Mouse (Mus musculus): ENCODE results near the gene Tnfrsf21. TPM values are rescaled to one million over a fixed set of nuclear protein-coding genes. Genes with fewer than 3 reads are reported as not detected.

Tnfrsf21 gene
- polyA plus RNA-seq, 1 experiment from 2014 or later = 11.4 TPM

DNA sequence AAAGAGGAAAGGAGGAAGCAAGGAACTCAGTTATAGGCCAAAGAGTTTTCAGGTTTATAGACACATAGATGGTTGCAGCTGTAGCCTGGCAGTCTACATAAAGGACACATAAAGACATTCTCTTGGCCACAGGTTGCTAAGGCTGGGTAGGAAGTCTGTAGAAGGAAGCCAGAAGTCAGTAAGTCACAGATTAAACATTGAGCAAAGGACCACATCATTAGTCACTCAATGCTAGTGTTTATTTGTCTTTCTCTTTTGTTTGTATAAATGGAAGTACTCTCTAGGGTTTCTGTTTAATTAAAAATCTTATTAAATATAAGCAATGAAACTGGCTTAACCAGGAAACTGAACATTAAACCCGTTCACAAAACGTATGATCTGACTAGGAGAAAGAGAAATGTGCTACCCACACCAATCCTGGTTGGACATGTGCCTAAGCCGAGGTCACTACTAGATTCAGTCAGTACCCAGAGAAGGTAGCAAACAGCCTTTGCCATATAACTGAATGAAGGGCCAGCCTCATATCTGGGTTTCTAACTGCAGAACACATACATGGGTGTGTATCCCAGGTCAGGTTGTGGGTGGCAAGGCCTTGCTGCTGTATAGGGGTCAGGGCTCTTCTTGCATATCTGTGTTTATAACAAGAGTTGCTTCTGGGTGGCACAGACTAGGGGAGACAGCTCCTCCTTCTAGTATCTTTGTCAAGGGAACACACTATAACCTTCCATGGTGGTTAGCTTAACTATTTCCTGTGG, 113.9 kb downstream of the Tnfrsf21 start:
- 83% methylated on average over 3 of the region's 3 CpGs for WGBS
- no peak overlapping the region for H3K9ac ChIP-seq (ENCODE audit: low read length)
- H3K27ac ChIP-seq (ENCODE audit: low read length) = no peak overlapping the region
- no peak for ATAC-seq (replicated peaks; ENCODE audit: extremely low read depth, insufficient read depth, low FRiP score)
- H3K4me3 ChIP-seq (ENCODE audit: low read length) = no peak overlapping the region
- H3K36me3 ChIP-seq (ENCODE audit: control insufficient read depth, insufficient read depth) = no peaks in the 10 kb centered on the region
- H3K4me1 ChIP-seq (ENCODE audit: control insufficient read depth, insufficient read depth, low read length) = no peaks in the 10 kb centered on the region
- H3K9me3 ChIP-seq (replicated peaks; ENCODE audit: control insufficient read depth, low read length) = no peaks in the 10 kb centered on the region
- H3K27me3 ChIP-seq (ENCODE audit: control insufficient read depth, insufficient read depth, low read length) = no peaks in the 10 kb centered on the region
- no peak overlapping the region for H3K4me2 ChIP-seq (ENCODE audit: low read depth, low read length)

DNA sequence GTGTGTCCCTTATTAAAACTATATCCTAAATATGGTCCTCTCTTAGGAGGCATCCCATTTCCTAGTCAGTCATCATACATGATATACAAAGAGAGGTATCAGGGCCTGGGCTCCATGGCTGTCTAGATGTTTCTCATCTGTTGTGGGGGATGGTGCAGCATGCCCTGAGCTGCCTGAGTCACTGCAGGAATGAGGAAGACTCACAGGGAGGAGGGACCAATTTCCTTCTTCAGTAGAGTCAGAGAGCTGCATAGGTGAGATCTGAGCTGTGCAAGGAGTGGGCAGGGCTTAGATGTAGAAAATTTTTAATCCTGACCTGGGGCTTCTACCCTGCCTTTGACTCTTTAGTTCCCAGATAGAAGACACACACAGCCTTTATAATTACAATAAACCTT, 114.5 kb downstream of the Tnfrsf21 start:
- Histone ChIP-seq H3K4me2 (ENCODE audit: low read depth, low read length) (no peak overlapping the region), H3K9me3 (replicated peaks; ENCODE audit: control insufficient read depth, low read length) (no peaks in the 10 kb centered on the region), H3K27me3 (ENCODE audit: control insufficient read depth, insufficient read depth, low read length) (no peaks in the 10 kb centered on the region), H3K27ac (ENCODE audit: low read length) (no peak overlapping the region), H3K36me3 (ENCODE audit: control insufficient read depth, insufficient read depth) (no peaks in the 10 kb centered on the region), H3K9ac (ENCODE audit: low read length) (no peak overlapping the region), H3K4me3 (ENCODE audit: low read length) (no peak overlapping the region), H3K4me1 (ENCODE audit: control insufficient read depth, insufficient read depth, low read length) (no peaks in the 10 kb centered on the region)
- ATAC-seq (replicated peaks; ENCODE audit: extremely low read depth, insufficient read depth, low FRiP score) = no peak

DNA sequence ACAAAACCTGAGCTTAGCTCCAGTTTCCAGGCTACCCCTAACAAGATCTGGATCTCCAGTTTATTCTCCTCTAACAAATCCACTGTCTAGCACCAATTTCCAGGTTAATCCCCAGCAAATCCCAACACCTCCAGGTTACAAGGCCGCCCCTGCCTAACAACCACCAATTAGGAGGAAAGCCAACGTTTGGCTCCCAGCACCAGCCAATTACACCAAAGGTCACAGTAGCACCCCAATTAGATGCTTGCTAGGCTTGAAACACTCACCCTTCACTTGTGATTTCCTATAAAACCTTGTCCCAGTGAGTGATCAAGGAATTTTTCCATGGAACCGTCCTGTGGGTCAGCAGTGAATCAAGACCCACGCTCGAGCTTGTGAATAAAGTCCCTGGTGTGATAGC, 116.1 kb downstream of the Tnfrsf21 start:
- Histone ChIP-seq H3K27me3 (ENCODE audit: control insufficient read depth, insufficient read depth, low read length) (no peaks in the 10 kb centered on the region), H3K27ac (ENCODE audit: low read length) (no peak overlapping the region), H3K4me3 (ENCODE audit: low read length) (no peak overlapping the region), H3K36me3 (ENCODE audit: control insufficient read depth, insufficient read depth) (no peaks in the 10 kb centered on the region), H3K9me3 (replicated peaks; ENCODE audit: control insufficient read depth, low read length) (no peaks in the 10 kb centered on the region), H3K4me1 (ENCODE audit: control insufficient read depth, insufficient read depth, low read length) (no peaks in the 10 kb centered on the region), H3K4me2 (ENCODE audit: low read depth, low read length) (no peak overlapping the region), H3K9ac (ENCODE audit: low read length) (no peak overlapping the region)
- no peak for ATAC-seq (replicated peaks; ENCODE audit: extremely low read depth, insufficient read depth, low FRiP score)
- 84% methylated on average over 5 of the region's 5 CpGs for WGBS

DNA sequence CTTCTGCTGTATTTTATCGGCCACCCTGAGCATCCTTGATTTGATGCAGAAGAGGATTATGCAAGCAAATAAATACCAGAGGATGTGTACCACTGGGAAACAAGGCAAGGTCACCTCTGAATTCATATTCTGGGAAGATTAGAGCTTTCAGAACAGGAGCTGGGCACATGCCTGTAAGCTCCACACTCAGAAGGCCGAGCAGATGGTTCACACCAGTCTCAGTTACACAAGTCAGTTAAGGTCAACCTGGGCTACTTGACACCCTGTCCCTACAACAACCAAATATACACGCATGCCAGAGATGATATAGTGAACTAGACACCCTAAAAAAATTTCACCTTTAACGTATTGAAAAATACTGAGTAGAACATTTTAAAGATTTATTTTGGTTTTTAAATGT, 116.8 kb downstream of the Tnfrsf21 start:
- WGBS = 78% methylated on average over 4 of the region's 4 CpGs
- H3K4me3 ChIP-seq (ENCODE audit: low read length) = no peak overlapping the region
- H3K4me1 ChIP-seq (ENCODE audit: control insufficient read depth, insufficient read depth, low read length) = no peaks in the 10 kb centered on the region
- no peak for ATAC-seq (replicated peaks; ENCODE audit: extremely low read depth, insufficient read depth, low FRiP score)
- H3K9me3 ChIP-seq (replicated peaks; ENCODE audit: control insufficient read depth, low read length) = no peaks in the 10 kb centered on the region
- H3K9ac ChIP-seq (ENCODE audit: low read length) = no peak overlapping the region
- H3K36me3 ChIP-seq (ENCODE audit: control insufficient read depth, insufficient read depth) = no peaks in the 10 kb centered on the region
- no peak overlapping the region for H3K4me2 ChIP-seq (ENCODE audit: low read depth, low read length)
- no peak overlapping the region for H3K27ac ChIP-seq (ENCODE audit: low read length)
- no peaks in the 10 kb centered on the region for H3K27me3 ChIP-seq (ENCODE audit: control insufficient read depth, insufficient read depth, low read length)

DNA sequence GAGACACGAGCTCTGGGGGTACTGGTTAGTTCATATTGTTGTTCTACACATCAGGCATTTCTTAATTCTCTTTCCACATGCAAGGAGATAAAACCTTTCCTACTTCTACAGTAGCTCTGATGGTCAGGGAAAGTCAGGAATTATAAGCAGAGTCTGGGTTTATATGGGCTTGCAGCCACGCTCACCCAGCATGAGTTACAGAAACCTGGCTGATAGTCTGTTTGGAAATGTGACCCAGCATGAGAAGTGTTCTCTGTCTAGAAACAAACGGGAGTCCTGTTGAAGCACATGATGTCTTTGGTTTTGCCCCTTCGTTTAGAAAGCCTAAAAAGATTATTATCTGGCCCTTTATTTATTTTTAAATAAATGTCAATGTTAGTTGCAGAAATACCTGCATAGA, 118.6 kb downstream of the Tnfrsf21 start:
- no peak overlapping the region for H3K4me2 ChIP-seq (ENCODE audit: low read depth, low read length)
- no peaks in the 10 kb centered on the region for H3K36me3 ChIP-seq (ENCODE audit: control insufficient read depth, insufficient read depth)
- H3K4me3 ChIP-seq (ENCODE audit: low read length) = no peak overlapping the region
- H3K9ac ChIP-seq (ENCODE audit: low read length) = no peak overlapping the region
- H3K4me1 ChIP-seq (ENCODE audit: control insufficient read depth, insufficient read depth, low read length) = no peaks in the 10 kb centered on the region
- no peak for ATAC-seq (replicated peaks; ENCODE audit: extremely low read depth, insufficient read depth, low FRiP score)
- no peak overlapping the region for H3K27ac ChIP-seq (ENCODE audit: low read length)
- no peaks in the 10 kb centered on the region for H3K9me3 ChIP-seq (replicated peaks; ENCODE audit: control insufficient read depth, low read length)
- H3K27me3 ChIP-seq (ENCODE audit: control insufficient read depth, insufficient read depth, low read length) = no peaks in the 10 kb centered on the region
- 58% methylated on average over 4 of the region's 4 CpGs for WGBS

DNA sequence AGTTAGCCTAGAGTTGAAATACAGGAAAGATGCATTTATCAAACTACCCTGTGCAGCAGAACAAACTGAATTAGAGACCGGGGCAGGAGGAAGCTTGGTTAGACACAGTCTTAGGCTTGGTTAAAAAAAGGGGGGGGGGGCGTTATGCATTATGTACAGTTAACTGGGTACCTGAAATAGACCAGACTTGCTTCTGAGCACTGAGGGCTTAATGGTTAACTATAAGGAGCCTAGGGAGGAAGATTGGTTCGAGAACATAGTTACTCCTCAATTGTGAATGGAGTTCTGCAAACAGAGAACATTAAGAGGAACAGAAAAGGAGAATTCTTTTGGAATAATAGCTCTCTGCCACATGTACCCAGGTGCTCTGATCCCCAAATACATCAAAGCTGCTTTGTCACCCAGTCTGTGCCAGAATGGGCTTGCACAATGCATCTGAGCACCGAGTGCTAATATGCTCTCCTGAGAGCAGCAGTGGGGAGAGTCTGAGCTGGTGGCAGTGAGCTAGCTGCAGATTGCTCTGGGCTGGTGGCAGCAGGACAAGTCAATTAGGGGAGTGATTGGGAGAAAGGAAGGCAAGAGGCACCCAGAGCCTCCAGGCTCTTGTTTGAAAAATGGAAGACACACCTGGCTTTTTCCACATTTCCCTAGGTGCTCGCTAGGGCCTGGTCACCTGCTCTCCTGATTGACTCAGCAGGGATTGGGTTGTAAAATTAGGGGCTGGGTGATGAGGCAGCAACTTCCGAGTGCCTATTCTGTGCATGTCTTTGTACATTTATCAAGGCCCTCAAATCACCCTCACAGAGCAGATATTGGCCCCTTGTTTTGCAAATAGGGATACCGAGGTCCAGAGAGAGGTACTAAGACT, 119.3 kb downstream of the Tnfrsf21 start:
- Histone ChIP-seq H3K9me3 (replicated peaks; ENCODE audit: control insufficient read depth, low read length) (no peaks in the 10 kb centered on the region), H3K36me3 (ENCODE audit: control insufficient read depth, insufficient read depth) (no peaks in the 10 kb centered on the region), H3K27me3 (ENCODE audit: control insufficient read depth, insufficient read depth, low read length) (no peaks in the 10 kb centered on the region), H3K4me3 (ENCODE audit: low read length) (no peak overlapping the region), H3K27ac (ENCODE audit: low read length) (no peak overlapping the region), H3K4me2 (ENCODE audit: low read depth, low read length) (no peak overlapping the region), H3K9ac (ENCODE audit: low read length) (no peak overlapping the region), H3K4me1 (ENCODE audit: control insufficient read depth, insufficient read depth, low read length) (no peaks in the 10 kb centered on the region)
- ATAC-seq (replicated peaks; ENCODE audit: extremely low read depth, insufficient read depth, low FRiP score) = no peak
- 66% methylated on average over 7 of the region's 7 CpGs for WGBS

DNA sequence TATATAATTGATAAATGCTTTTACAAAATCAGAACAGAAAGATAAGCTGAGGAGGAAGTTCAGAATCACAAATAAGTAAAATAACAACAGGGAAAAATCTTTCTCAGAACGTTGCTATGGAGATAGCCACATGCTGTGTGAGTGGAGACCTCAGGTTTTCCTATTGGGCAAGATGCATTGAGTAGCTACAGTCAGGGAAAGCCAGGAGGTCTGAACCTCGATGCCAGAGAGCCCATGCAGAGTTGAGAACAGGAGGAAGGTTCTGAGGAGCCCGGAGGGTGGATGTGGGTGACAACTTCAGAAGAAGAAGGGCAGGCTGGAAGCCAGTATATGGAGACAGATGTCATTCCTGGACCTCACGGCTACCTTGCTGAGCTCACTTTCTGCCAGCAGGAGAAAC, 120.4 kb downstream of the Tnfrsf21 start:
- no peak overlapping the region for H3K4me3 ChIP-seq (ENCODE audit: low read length)
- H3K9me3 ChIP-seq (replicated peaks; ENCODE audit: control insufficient read depth, low read length) = no peaks in the 10 kb centered on the region
- ATAC-seq (replicated peaks; ENCODE audit: extremely low read depth, insufficient read depth, low FRiP score) = no peak
- H3K27me3 ChIP-seq (ENCODE audit: control insufficient read depth, insufficient read depth, low read length) = no peaks in the 10 kb centered on the region
- H3K4me2 ChIP-seq (ENCODE audit: low read depth, low read length) = no peak overlapping the region
- no peaks in the 10 kb centered on the region for H3K4me1 ChIP-seq (ENCODE audit: control insufficient read depth, insufficient read depth, low read length)
- H3K36me3 ChIP-seq (ENCODE audit: control insufficient read depth, insufficient read depth) = no peaks in the 10 kb centered on the region
- no peak overlapping the region for H3K27ac ChIP-seq (ENCODE audit: low read length)
- WGBS = 60% methylated on average over 4 of the region's 4 CpGs
- H3K9ac ChIP-seq (ENCODE audit: low read length) = no peak overlapping the region

DNA sequence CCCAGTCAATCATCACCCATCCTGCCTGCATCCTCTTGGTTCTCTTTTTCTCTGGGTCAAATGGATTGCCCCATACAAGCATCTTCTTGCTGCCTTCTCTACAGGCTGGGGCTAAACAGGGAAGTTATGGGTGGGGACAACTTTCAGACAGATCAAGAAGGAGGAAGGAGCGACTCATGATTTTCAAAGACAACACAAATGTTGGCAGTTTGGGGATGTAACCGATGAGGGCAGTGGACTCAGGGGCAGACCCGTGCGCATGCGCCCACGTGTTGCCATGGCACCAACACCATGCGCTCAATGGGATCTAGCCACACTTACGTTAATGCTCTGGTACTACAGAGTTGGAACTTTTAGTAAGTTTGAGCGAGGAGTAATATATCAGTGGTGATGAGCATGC, 121.5 kb downstream of the Tnfrsf21 start:
- H3K4me1 ChIP-seq (ENCODE audit: control insufficient read depth, insufficient read depth, low read length) = no peaks in the 10 kb centered on the region
- no peaks in the 10 kb centered on the region for H3K36me3 ChIP-seq (ENCODE audit: control insufficient read depth, insufficient read depth)
- no peaks in the 10 kb centered on the region for H3K9me3 ChIP-seq (replicated peaks; ENCODE audit: control insufficient read depth, low read length)
- no peak overlapping the region for H3K4me2 ChIP-seq (ENCODE audit: low read depth, low read length)
- H3K9ac ChIP-seq (ENCODE audit: low read length) = no peak overlapping the region
- no peak for ATAC-seq (replicated peaks; ENCODE audit: extremely low read depth, insufficient read depth, low FRiP score)
- no peak overlapping the region for H3K27ac ChIP-seq (ENCODE audit: low read length)
- H3K27me3 ChIP-seq (ENCODE audit: control insufficient read depth, insufficient read depth, low read length) = no peaks in the 10 kb centered on the region
- H3K4me3 ChIP-seq (ENCODE audit: low read length) = no peak overlapping the region
- WGBS = 85% methylated on average over 9 of the region's 9 CpGs

DNA sequence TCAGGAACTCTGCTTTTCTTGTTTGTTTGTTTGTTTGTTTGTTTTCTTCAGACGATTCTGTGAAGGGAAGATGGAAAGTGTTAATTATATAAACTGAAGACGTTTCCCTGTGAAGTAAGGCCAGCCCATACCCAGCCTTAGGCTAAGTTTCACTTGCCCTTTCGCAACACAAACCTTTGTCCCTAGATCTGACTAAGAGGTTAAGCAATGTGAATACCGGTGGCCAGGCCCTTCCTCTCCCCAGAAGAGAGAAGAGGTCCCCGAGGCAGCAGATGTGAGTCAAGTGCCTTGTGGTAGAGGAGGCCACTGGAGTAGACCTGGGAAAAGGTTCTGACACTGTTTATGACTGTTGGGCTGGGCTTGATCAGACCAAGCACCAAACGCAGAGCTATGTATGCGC, 122.0 kb downstream of the Tnfrsf21 start:
- Histone ChIP-seq H3K4me2 (ENCODE audit: low read depth, low read length) (no peak overlapping the region), H3K9me3 (replicated peaks; ENCODE audit: control insufficient read depth, low read length) (no peaks in the 10 kb centered on the region), H3K4me3 (ENCODE audit: low read length) (no peak overlapping the region), H3K27me3 (ENCODE audit: control insufficient read depth, insufficient read depth, low read length) (no peaks in the 10 kb centered on the region), H3K27ac (ENCODE audit: low read length) (no peak overlapping the region), H3K4me1 (ENCODE audit: control insufficient read depth, insufficient read depth, low read length) (no peaks in the 10 kb centered on the region), H3K9ac (ENCODE audit: low read length) (no peak overlapping the region), H3K36me3 (ENCODE audit: control insufficient read depth, insufficient read depth) (no peaks in the 10 kb centered on the region)
- ATAC-seq (replicated peaks; ENCODE audit: extremely low read depth, insufficient read depth, low FRiP score) = no peak
- WGBS = 78% methylated on average over 7 of the region's 7 CpGs

Measured in heart, embryonic 16.5 days (tissue).